Mouse (Mus musculus) bone marrow, adult 2 months (tissue): ENCODE data around the gene Stat4.

Experiments
- CTCF ChIP-seq: fragments of 200-500 bp; IDR thresholded peaks from 2 replicates; pipeline ENCODE4 v1.5.1; 2011; ENCODE audit warnings: low read length, control low read depth; ENCODE audit not compliant: control insufficient read depth, insufficient read depth
- POLR2A ChIP-seq: fragments of 200-500 bp; IDR thresholded peaks from 2 replicates; pipeline ENCODE4 v1.6.1; 2011; ENCODE audit warnings: low read depth, mild to moderate bottlenecking, control low read depth, low read length, borderline replicate concordance; ENCODE audit not compliant: control insufficient read depth

DNA sequence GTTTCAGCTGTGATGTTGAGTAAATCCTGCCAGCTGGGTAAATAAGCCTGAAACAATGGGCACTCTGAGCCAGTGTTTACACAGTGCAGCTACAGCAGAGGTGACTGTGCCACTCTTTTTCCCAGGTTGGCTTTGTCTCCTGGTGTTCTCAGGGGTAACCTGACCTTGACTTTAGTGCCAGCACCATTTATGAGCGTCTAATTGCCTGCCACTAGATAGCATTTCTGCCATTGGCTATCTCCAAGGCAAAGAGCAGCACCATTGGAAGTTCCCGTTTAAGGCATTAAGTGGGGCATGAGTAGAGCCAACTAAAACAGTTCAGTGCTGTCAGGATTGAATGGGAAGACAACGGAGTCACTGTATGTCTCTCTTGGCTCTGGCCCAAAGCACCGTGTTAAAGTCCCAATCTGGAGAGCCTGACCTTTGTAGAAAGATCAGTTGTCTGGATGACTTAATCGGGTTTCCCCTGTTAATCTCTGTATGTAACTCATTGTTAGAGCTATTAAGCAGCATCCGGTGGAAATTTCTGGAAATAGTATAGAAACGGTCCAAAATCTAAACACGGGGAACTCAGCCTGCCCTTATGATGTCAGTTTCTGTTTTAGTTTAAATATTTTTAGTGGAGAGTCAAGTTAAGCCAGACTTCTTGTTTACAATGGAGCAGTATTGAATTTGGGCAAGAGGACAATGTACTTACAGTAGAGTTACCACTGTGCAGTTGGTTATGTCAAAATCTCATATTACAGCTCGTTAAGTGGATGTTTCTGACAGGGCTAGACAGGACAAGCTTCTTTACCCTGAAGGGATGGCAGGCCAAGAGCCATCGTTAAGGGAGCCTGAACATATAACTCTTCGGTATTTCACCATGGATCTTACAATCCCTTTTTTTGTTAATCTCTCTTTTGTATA lies 10.1 kb downstream of the Stat4 start:
- TF ChIP-seq CTCF (no peak), POLR2A (no peak)
